Mouse (Mus musculus) intestine, embryonic 14.5 days (tissue): ENCODE results near the gene Frmd8. TPM values are rescaled to one million over a fixed set of nuclear protein-coding genes. Genes with fewer than 3 reads are reported as not detected.

Source experiments
- ATAC-seq: fragments of 200-750 bp; cut with Nextera tagmentation; replicated peaks from 2 replicates; pipeline ENCODE4 v1.8.0; 2017; ENCODE audit warnings: low read depth, moderate number of reproducible peaks, moderate TSS enrichment, moderate library complexity; ENCODE audit not compliant: low FRiP score, low TSS enrichment
- DNase-seq: peaks from one replicate; pipeline ENCODE4 v3.0.0-alpha.2; 2018; ENCODE audit warnings: low spot score
- H3K27ac ChIP-seq: fragments of 300-500 bp; sonication (generic); 2 replicates; pipeline ENCODE4 v1.5.1; 2014; ENCODE audit warnings: low read depth, mild to moderate bottlenecking, control low read depth
- H3K27me3 ChIP-seq: fragments of 300-500 bp; sonication (generic); replicated peaks from 2 replicates; pipeline ENCODE4 v1.6.1; 2014; ENCODE audit warnings: low read length, control low read depth; ENCODE audit not compliant: control insufficient read depth, insufficient read depth
- H3K36me3 ChIP-seq: fragments of 300-500 bp; sonication (generic); 2 replicates; pipeline ENCODE4 v1.6.1; 2014; ENCODE audit warnings: low read length, control low read depth; ENCODE audit not compliant: control insufficient read depth, insufficient read depth
- H3K4me1 ChIP-seq: fragments of 300-500 bp; sonication (generic); replicated peaks from 2 replicates; pipeline ENCODE4 v1.6.1; 2014; ENCODE audit warnings: low read length, control low read depth, mixed read lengths; ENCODE audit not compliant: control insufficient read depth, insufficient read depth
- H3K4me2 ChIP-seq: fragments of 300-500 bp; sonication (generic); 2 replicates; pipeline ENCODE4 v1.6.1; 2014; ENCODE audit warnings: low read length
- H3K4me3 ChIP-seq: fragments of 300-500 bp; sonication (generic); 2 replicates; pipeline ENCODE4 v1.5.1; 2014; ENCODE audit warnings: low read depth, low read length, control low read depth, mixed read lengths
- H3K9ac ChIP-seq: fragments of 300-500 bp; sonication (generic); 2 replicates; pipeline ENCODE4 v1.6.1; 2014; ENCODE audit warnings: mild to moderate bottlenecking, low read length
- H3K9me3 ChIP-seq: fragments of 300-500 bp; sonication (generic); 2 replicates; pipeline ENCODE4 v1.6.1; 2016; ENCODE audit warnings: low read length, control low read depth; ENCODE audit not compliant: control insufficient read depth
- WGBS: fragments of 180-500 bp; shearing (Covaris S2); extraction: QIAGEN DNeasy Blood & Tissue Kit; methylation state at CpG from one replicate; pipeline ENCODE4 v1.1.7; 2014; 5-methylcytosine and 5-hydroxymethylcytosine counted together
- polyA plus RNA-seq: library from polyadenylated mRNA; unstranded; fragments of >200 nt; fragmentation: Nextera tagmentation; extraction: Ambion mirVana; gene quantifications from 2 replicates; pipeline ENCODE4 v1.2.1, GENCODE M21; 2014

Gene Frmd8
- polyA plus RNA-seq, 1 experiment from 2014 or later, result 18.9 TPM

DNA sequence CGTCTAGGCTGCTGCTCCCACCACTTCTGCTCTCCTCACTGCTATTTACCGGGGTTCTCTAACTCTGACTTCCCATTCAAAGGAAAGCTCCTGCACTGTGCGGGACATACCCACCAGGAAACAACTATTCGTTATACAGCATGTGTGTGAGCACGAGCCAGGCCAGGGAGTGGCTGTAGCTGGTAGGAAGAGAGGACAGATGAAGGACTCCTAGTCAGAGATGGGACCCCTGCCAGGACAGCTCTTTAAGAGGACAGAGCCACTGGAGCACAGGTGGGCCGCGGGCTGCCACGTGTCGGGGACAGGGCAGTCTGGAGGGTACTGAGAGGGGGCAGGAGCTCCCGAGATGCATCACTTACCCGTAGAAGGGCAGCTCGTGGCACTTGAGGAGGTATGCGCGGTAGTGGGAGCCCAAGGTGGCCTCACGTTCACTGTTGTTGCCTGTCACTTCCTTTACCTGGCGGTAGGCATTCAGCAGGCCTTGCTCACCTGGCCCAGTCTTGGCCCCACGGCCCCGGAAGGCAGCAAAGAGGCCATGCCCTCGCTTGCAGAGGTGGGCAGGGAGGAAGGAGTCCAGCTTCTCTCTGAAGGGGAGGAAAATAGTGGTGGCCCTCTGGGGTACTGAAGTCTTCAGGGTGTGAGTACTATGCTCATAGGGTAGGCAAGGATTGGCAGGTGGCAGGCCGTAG, 10.2 kb downstream of the Frmd8 start:
- Histone ChIP-seq H3K4me1 (no peaks in the 10 kb centered on the region), H3K9me3 (no peaks in the 10 kb centered on the region), H3K27me3 (no peaks in the 10 kb centered on the region), H3K4me3 (no peak overlapping the region), H3K27ac (no peak overlapping the region), H3K9ac (no peak overlapping the region), H3K4me2 (no peak overlapping the region), H3K36me3 (peaks cover 81% of the 10 kb centered on the region)
- no peak for ATAC-seq
- no peak for DNase-seq
- WGBS, result 95% methylated on average over 20 of the region's 20 CpGs

DNA sequence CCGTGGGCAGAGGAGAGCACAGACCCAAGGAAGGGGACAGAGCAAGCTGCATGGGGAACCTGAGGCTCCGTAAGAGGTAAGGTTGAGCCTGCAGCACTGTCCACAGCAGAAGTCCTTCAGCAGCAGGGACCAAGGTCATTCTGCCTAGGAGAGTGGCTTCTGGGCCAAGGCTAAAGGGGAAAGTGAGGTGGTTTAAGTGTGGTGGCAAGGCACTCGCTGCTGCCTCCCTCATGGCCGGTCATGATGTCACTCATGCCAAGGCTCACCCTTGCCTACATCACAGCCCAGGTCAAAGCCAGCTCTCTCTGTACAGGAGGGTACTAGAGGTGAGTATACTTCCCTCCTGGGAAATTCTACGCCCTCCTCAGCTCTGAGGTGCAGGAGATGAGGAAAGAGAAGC, 11.3 kb downstream of the Frmd8 start:
- Histone ChIP-seq H3K4me1 (no peaks in the 10 kb centered on the region), H3K4me2 (no peak overlapping the region), H3K9me3 (no peaks in the 10 kb centered on the region), H3K27ac (no peak overlapping the region), H3K27me3 (no peaks in the 10 kb centered on the region), H3K4me3 (no peak overlapping the region), H3K36me3 (peaks cover 81% of the 10 kb centered on the region), H3K9ac (no peak overlapping the region)
- ATAC-seq, result no peak
- no peak for DNase-seq
- 94% methylated on average over 5 of the region's 5 CpGs for WGBS

DNA sequence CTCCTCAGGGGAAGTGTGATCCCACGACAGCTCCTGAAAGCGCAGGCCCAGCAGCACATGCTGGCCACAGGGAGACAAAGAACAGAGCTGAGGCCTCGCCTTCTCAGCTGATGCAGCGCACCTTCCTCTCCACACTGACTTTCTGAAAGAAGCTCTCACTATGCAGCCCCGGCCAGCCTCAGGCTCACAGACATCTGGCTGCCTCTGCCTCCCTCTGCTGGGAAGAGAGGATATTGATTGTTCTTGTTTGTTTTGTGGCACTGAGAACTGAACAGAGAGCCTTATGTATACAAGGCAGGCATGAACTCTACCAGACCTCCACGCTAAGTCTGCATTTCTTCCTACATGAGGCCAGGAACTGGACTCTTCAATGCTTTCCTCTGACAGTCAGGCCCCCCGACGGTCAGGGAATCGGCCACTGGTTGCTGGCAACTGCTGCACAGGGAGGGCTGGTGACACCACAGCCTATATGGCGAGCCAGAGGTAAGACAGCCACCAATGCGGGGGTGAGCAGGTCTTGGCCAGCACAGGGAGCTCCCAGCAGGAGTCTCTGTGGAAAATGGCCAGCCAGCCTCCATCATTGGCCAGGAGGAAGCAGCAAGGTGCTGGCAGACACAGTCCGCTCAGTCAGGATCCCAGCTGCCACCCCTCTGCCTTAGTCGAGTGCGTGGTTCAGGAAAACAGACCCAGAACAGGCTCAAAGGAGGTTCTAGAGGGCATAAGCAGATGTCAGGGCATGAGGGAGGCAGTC, 12.6 kb downstream of the Frmd8 start:
- H3K4me2 ChIP-seq, result no peak overlapping the region
- no peaks in the 10 kb centered on the region for H3K9me3 ChIP-seq
- H3K4me1 ChIP-seq, result no peaks in the 10 kb centered on the region
- no peak for ATAC-seq
- WGBS, result 98% methylated on average over 14 of the region's 14 CpGs
- no peak for DNase-seq
- H3K4me3 ChIP-seq, result no peak overlapping the region
- H3K9ac ChIP-seq, result no peak overlapping the region
- peaks cover 81% of the 10 kb centered on the region for H3K36me3 ChIP-seq
- H3K27me3 ChIP-seq, result no peaks in the 10 kb centered on the region
- no peak overlapping the region for H3K27ac ChIP-seq

DNA sequence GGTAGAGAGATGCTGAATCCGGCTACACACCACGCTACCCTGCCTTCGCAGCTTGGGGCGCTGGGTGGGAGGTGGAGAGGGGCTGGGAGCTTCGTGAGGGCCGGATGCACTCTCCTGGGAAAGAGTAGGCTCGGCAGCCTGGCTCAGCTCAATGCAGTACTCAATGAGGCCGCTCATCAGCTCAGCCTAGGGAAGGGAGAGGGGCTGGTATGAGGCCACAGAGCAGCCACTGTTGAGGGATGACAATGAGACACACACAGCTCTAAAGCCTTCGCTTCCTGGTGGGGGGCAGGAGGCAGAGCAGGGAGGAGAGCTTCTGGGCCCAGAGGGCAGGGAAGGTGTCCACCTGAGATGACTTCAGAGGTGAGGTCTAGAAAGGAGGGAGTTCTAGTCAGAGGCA, 18.5 kb downstream of the Frmd8 start:
- Histone ChIP-seq H3K9ac (no peak overlapping the region), H3K9me3 (no peaks in the 10 kb centered on the region), H3K4me3 (no peak overlapping the region), H3K36me3 (peaks cover 60% of the 10 kb centered on the region), H3K27ac (no peak overlapping the region), H3K4me1 (no peaks in the 10 kb centered on the region), H3K4me2 (no peak overlapping the region), H3K27me3 (no peaks in the 10 kb centered on the region)
- no peak for DNase-seq
- ATAC-seq, result no peak
- WGBS, result 83% methylated on average over 9 of the region's 9 CpGs

DNA sequence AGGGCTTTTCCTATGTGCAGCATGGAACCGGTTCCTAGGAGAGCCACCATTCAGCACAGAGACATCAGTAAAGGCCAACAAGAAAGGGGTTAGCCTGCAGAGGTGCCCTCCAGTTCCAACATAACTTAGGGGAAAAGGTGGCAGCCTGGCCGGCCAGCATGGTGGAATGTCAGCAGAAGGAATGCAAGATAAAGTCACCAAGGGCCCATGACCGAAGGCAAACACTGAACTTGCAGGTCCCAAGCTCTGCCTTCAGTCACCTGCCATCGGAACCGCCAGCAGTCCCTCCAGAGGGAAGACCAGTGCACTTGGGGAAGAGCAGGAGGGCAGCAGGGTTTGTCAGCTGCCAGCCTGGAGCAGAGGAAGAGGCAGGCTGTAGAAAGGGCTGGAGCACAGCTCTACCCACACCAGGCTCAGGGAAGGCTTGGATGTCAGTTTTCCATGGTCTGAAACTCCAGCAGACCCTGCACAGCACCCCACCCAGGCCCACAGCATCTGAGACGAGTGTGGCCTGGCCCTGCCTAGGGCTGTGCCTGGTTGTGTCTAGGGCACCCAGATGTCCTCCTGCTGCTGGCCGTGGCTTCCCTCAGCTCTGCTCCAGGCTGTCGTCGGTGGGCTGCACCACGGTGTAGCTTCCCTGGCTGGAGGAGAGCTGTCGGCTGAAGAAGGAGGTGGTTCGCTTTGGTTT, 22.9 kb downstream of the Frmd8 start:
- 83% methylated on average over 12 of the region's 12 CpGs for WGBS
- no peak overlapping the region for H3K9ac ChIP-seq
- no peak for DNase-seq
- 0 out of 2 replicates have a peak overlapping the region, but pooled peaks have one; percentile 15 for H3K4me2 ChIP-seq
- H3K9me3 ChIP-seq, result no peaks in the 10 kb centered on the region
- H3K4me1 ChIP-seq, result peaks cover 29% of the 10 kb centered on the region
- peak overlapping the region; percentile 44; the same call in 1 of the 2 replicates for H3K27ac ChIP-seq
- H3K4me3 ChIP-seq, result no peak overlapping the region
- H3K27me3 ChIP-seq, result no peaks in the 10 kb centered on the region
- ATAC-seq, result no peak
- peaks cover 26% of the 10 kb centered on the region for H3K36me3 ChIP-seq

DNA sequence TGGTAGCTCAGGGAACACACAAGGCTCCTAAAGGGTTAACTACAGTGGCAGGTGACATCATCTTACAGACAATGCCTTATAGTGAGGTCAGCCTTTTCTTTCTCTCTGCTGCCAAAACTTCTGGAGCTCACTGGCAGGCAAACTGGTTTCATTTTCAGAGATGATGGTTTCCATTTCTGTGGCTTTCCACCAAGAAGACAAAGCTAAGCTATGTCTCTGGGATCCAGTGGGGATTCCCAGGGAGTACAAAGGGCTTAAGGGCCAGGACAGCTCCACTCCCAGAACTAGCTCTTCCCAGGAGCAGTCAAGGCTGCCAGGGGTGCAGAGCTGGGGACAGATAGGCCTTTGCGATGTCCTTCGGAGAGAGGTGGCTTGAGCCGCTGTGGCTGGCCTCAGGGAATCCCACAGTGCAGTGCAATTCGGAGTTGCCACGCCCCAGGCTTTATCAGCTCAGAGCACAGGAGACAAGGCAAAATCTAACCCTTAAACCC, 23.5 kb downstream of the Frmd8 start:
- Histone ChIP-seq H3K9me3 (no peaks in the 10 kb centered on the region), H3K9ac (no peak overlapping the region), H3K4me2 (0 out of 2 replicates have a peak overlapping the region, but pooled peaks have one; percentile 15), H3K36me3 (peaks cover 22% of the 10 kb centered on the region), H3K4me3 (no peak overlapping the region), H3K4me1 (peaks cover 35% of the 10 kb centered on the region), H3K27ac (peak overlapping the region; percentile 44; the same call in 1 of the 2 replicates), H3K27me3 (no peaks in the 10 kb centered on the region)
- 63% methylated on average over 5 of the region's 5 CpGs for WGBS
- no peak for DNase-seq
- ATAC-seq, result no peak

DNA sequence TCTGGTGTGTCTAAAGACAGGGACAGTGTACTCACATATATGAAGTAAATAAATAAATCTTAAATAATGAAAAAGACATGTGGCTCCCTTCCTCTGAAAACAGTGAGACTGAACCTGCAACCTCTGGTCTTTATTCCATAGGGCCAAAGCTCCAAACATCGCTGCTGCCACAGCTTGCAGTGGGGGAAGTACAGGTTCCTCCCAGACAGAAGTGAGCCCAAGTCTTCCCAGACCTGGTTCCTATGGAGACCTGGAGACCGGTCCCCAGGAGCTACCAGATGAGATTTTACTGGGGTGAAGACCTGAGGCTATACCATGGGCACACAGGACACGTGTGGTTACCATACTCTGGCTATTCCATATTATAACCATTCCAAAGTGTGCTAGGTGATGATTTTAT, 24.2 kb downstream of the Frmd8 start:
- H3K9me3 ChIP-seq, result no peaks in the 10 kb centered on the region
- H3K27me3 ChIP-seq, result no peaks in the 10 kb centered on the region
- H3K36me3 ChIP-seq, result peaks cover 16% of the 10 kb centered on the region
- no peak overlapping the region for H3K27ac ChIP-seq
- WGBS, result 88% methylated on average over 3 of the region's 3 CpGs
- H3K4me3 ChIP-seq, result no peak overlapping the region
- ATAC-seq (no peak), DNase-seq (no peak)
- no peak overlapping the region for H3K9ac ChIP-seq
- H3K4me2 ChIP-seq, result no peak overlapping the region
- H3K4me1 ChIP-seq, result peaks cover 36% of the 10 kb centered on the region

DNA sequence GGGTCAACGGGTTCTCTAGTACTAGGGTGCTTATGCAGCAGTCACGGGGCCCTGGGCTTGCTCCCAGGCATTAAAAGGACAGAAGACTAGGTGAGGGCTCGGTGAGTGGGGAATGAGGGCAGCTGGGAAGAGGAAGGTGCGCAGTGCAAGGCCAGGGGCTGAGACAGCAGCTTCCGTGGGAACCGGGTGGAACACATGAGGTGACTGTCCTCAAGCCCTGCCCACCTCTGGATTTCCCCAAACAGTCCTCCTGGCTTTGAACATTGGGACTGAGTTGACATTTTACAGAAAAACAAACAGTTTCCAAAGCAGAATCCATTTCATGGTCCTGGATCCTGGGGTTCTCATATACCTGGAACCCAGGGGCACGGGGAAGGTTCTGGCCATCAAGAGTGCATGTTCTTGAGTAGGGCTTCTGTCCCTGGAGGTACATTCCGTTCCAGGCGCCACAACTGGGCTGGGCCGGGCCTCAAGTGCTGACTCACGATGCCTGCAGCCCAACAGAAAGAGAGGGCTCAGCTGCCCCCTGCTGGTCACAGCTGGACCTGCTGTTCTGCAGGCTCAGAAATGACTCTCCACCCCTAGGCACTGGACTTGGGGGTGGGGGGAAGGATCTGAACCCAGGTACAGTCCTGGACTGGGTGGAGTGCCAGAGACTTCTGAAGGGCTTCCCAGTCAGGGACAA, 25.1 kb downstream of the Frmd8 start:
- DNase-seq (peak; percentile 96), ATAC-seq (peak; percentile 15)
- Histone ChIP-seq H3K36me3 (peaks cover 15% of the 10 kb centered on the region), H3K4me1 (peaks cover 41% of the 10 kb centered on the region), H3K4me2 (0 out of 2 replicates have a peak overlapping the region, but pooled peaks have one; percentile 12), H3K4me3 (no peak overlapping the region), H3K9me3 (no peaks in the 10 kb centered on the region), H3K9ac (no peak overlapping the region), H3K27ac (peak overlapping the region; percentile 9; the same call in 1 of the 2 replicates), H3K27me3 (no peaks in the 10 kb centered on the region)
- 26% methylated on average over 11 of the region's 11 CpGs for WGBS
